Mouse (Mus musculus): Measurements from ENCODE around the gene Olfr96. TPM values are rescaled to one million over a fixed set of nuclear protein-coding genes. Genes with fewer than 3 reads are reported as not detected.

The Olfr96 gene
- polyA plus RNA-seq, 1 experiment from 2014 or later = 0.29 TPM

Other genes starting within 250 kb of the Olfr96 start
- not detected in 2 replicates for gene 2410137M14Rik, start 238.9 kb upstream of the Olfr96 start, polyA plus RNA-seq (2014; fragmentation: Nextera tagmentation; extraction: Ambion mirVana)
- 0.21 and 0.22 TPM in 2 replicates for gene H2-M5, start 230.6 kb upstream of the Olfr96 start, polyA plus RNA-seq (2014; fragmentation: Nextera tagmentation; extraction: Ambion mirVana)
- gene Zfp57, start 219.0 kb upstream of the Olfr96 start, polyA plus RNA-seq (2014; fragmentation: Nextera tagmentation; extraction: Ambion mirVana) = 45.5 and 64.8 TPM in 2 replicates
- 0.12 and 0.22 TPM in 2 replicates for gene Mog, start 196.7 kb upstream of the Olfr96 start, polyA plus RNA-seq (2014; fragmentation: Nextera tagmentation; extraction: Ambion mirVana)
- 8.4 and 10.2 TPM in 2 replicates for gene Gabbr1, start 174.2 kb upstream of the Olfr96 start, polyA plus RNA-seq (2014; fragmentation: Nextera tagmentation; extraction: Ambion mirVana)
- 0.12 TPM in 1 of 2 replicates, not detected in the other for gene Olfr90, start 131.6 kb upstream of the Olfr96 start, polyA plus RNA-seq (2014; fragmentation: Nextera tagmentation; extraction: Ambion mirVana)
- gene Olfr91, start 121.9 kb upstream of the Olfr96 start, polyA plus RNA-seq (2014; fragmentation: Nextera tagmentation; extraction: Ambion mirVana) = 0.04 TPM in 1 of 2 replicates, not detected in the other
- gene Olfr92, start 100.1 kb upstream of the Olfr96 start, polyA plus RNA-seq (2014; fragmentation: Nextera tagmentation; extraction: Ambion mirVana) = not detected in 2 replicates
- gene Olfr93, start 58.7 kb upstream of the Olfr96 start, polyA plus RNA-seq (2014; fragmentation: Nextera tagmentation; extraction: Ambion mirVana) = not detected in 2 replicates
- gene Ubd, start 26.3 kb upstream of the Olfr96 start, polyA plus RNA-seq (2014; fragmentation: Nextera tagmentation; extraction: Ambion mirVana) = 0.22 TPM in 1 of 2 replicates, not detected in the other
- 0.10 and 0.21 TPM in 2 replicates for gene Olfr94, start 19.2 kb upstream of the Olfr96 start, polyA plus RNA-seq (2014; fragmentation: Nextera tagmentation; extraction: Ambion mirVana)
- not detected in 2 replicates for gene Olfr95, start 7.0 kb upstream of the Olfr96 start, polyA plus RNA-seq (2014; fragmentation: Nextera tagmentation; extraction: Ambion mirVana)
- not detected in 2 replicates for gene Olfr97, start 17.2 kb downstream of the Olfr96 start, polyA plus RNA-seq (2014; fragmentation: Nextera tagmentation; extraction: Ambion mirVana)
- not detected in 2 replicates for gene Olfr98, start 43.6 kb downstream of the Olfr96 start, polyA plus RNA-seq (2014; fragmentation: Nextera tagmentation; extraction: Ambion mirVana)
- 1.5 and 2.1 TPM in 2 replicates for gene H2-M3, start 50.1 kb downstream of the Olfr96 start, polyA plus RNA-seq (2014; fragmentation: Nextera tagmentation; extraction: Ambion mirVana)
- gene Olfr99, start 63.3 kb downstream of the Olfr96 start, polyA plus RNA-seq (2014; fragmentation: Nextera tagmentation; extraction: Ambion mirVana) = 0.25 TPM in 1 of 2 replicates, not detected in the other
- gene Olfr101, start 84.2 kb downstream of the Olfr96 start, polyA plus RNA-seq (2014; fragmentation: Nextera tagmentation; extraction: Ambion mirVana) = not detected in 2 replicates
- not detected in 2 replicates for gene Olfr102, start 96.9 kb downstream of the Olfr96 start, polyA plus RNA-seq (2014; fragmentation: Nextera tagmentation; extraction: Ambion mirVana)
- 0.18 TPM in 1 of 2 replicates, not detected in the other for gene Olfr103, start 119.6 kb downstream of the Olfr96 start, polyA plus RNA-seq (2014; fragmentation: Nextera tagmentation; extraction: Ambion mirVana)
- gene Olfr104-ps, start 139.4 kb downstream of the Olfr96 start, polyA plus RNA-seq (2014; fragmentation: Nextera tagmentation; extraction: Ambion mirVana) = 0.08 TPM in 1 of 2 replicates, not detected in the other
- not detected in 2 replicates for gene Olfr105-ps, start 158.9 kb downstream of the Olfr96 start, polyA plus RNA-seq (2014; fragmentation: Nextera tagmentation; extraction: Ambion mirVana)
- gene Olfr106-ps, start 170.2 kb downstream of the Olfr96 start, polyA plus RNA-seq (2014; fragmentation: Nextera tagmentation; extraction: Ambion mirVana) = not detected in 2 replicates
- not detected in 2 replicates for gene Olfr107, start 179.1 kb downstream of the Olfr96 start, polyA plus RNA-seq (2014; fragmentation: Nextera tagmentation; extraction: Ambion mirVana)
- not detected in 2 replicates for gene Olfr108, start 225.3 kb downstream of the Olfr96 start, polyA plus RNA-seq (2014; fragmentation: Nextera tagmentation; extraction: Ambion mirVana)
- gene Olfr109, start 238.8 kb downstream of the Olfr96 start, polyA plus RNA-seq (2014; fragmentation: Nextera tagmentation; extraction: Ambion mirVana) = not detected in 2 replicates